Mouse (Mus musculus): ENCODE results near the gene Prrg4. TPM values are rescaled to one million over a fixed set of nuclear protein-coding genes. Genes with fewer than 3 reads are reported as not detected.

Prrg4 gene
- total and polyA plus RNA-seq, 3 experiments = 13.9 to 24.4 (median 21.0) TPM

GRCm38 (mm10) chr2:104854836-104855235 is 5.2 kb upstream of the Prrg4 start:
- no peak for TF ChIP-seq UBTF (IDR thresholded peaks at IDR 0.05; ENCODE audit: low read depth, low read length)
- no peak for TF ChIP-seq IRF4 (IDR thresholded peaks at IDR 0.05; ENCODE audit: low read depth, low read length)
- no peak for TF ChIP-seq NRF1 (IDR thresholded peaks at IDR 0.05; ENCODE audit: low read depth, low read length)
- TF ChIP-seq ZNF384 (IDR thresholded peaks at IDR 0.05; ENCODE audit: low read depth, low read length) = peak; percentile 20; the same call in 1 of the 2 replicates
- no peaks in the 10 kb centered on the region for H3K36me3 ChIP-seq (replicated peaks in 1 of 2; ENCODE audit: control insufficient read depth in 1 of 2, insufficient read depth in 1 of 2, low read length in 1 of 2)
- no peak overlapping the region for H3K4me3 ChIP-seq (replicated peaks in 1 of 3; ENCODE audit: low read depth in 2 of 3, low read length in 2 of 3, poor library complexity in 1 of 3)
- in situ Hi-C loops (cut with MboI; ENCODE audit: low pct_ligation_motif_present, low pct_unique_long_range_greater_than_20kb, low sequenced_read_pairs) = no loop called here
- H3K4me1 ChIP-seq (ENCODE audit: control insufficient read depth in 1 of 2, insufficient read depth in 2 of 2) = peaks cover 3 to 6% of the 10 kb centered on the region in 2 experiments; a peak in 3 of 4 replicates
- no peaks in the 10 kb centered on the region for H3K9me3 ChIP-seq (replicated peaks; ENCODE audit: low read length)
- no peaks in the 10 kb centered on the region for H3K79me2 ChIP-seq (replicated peaks; ENCODE audit: control insufficient read depth, extremely low read depth, insufficient read depth, poor library complexity, severe bottlenecking)
- no peak overlapping the region for H3K9ac ChIP-seq (ENCODE audit: insufficient read depth, low read depth)
- H3K4me2 ChIP-seq (ENCODE audit: insufficient read depth, low read depth, poor library complexity, severe bottlenecking) = no peak overlapping the region
- dilution Hi-C loops (cut with MboI; ENCODE audit: extremely low pct_ligation_motif_present, extremely low pct_unique_long_range_greater_than_20kb, low sequenced_read_pairs) = no loop called here
- no peak for DNase-seq (ENCODE audit: extremely low read depth)
- H3K27ac ChIP-seq (ENCODE audit: insufficient read depth, low read depth) = no peak overlapping the region
- H3K27me3 ChIP-seq (replicated peaks) = peaks cover 3% of the 10 kb centered on the region

DNA sequence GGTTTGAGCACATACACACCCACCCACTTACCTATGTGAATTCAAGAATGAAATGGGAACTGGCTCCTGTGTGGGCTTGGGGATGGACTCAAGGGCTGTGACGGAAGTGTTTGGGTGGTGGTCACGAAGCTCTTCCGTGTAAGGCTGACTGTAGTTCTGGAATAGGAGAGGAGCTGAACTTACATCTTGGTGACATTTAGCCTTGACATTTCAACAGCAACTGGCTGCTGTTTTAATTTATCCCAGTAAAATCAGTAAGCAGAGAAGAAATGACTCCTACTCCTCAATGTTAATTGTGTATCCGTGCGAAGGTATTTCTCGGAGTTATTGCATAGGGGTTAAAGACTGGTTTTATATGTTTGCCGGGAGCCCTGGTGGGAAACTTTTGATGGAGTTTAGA is 2.9 kb upstream of the Prrg4 start:
- in situ Hi-C loops (cut with MboI; ENCODE audit: low pct_ligation_motif_present, low pct_unique_long_range_greater_than_20kb, low sequenced_read_pairs) (no loop called here), dilution Hi-C loops (cut with MboI; ENCODE audit: extremely low pct_ligation_motif_present, extremely low pct_unique_long_range_greater_than_20kb, low sequenced_read_pairs) (no loop called here)
- Histone ChIP-seq H3K9ac (ENCODE audit: insufficient read depth, low read depth) (no peak overlapping the region), H3K4me1 (ENCODE audit: control insufficient read depth in 1 of 2, insufficient read depth in 2 of 2) (peaks cover 2 to 4% of the 10 kb centered on the region in 2 experiments; a peak in 2 of 4 replicates), H3K36me3 (replicated peaks in 1 of 2; ENCODE audit: control insufficient read depth in 1 of 2, insufficient read depth in 1 of 2, low read length in 1 of 2) (no peaks in the 10 kb centered on the region), H3K79me2 (replicated peaks; ENCODE audit: control insufficient read depth, extremely low read depth, insufficient read depth, poor library complexity, severe bottlenecking) (no peaks in the 10 kb centered on the region), H3K27me3 (replicated peaks) (peaks cover 3% of the 10 kb centered on the region), H3K9me3 (replicated peaks; ENCODE audit: low read length) (no peaks in the 10 kb centered on the region), H3K27ac (ENCODE audit: insufficient read depth, low read depth) (no peak overlapping the region), H3K4me3 (replicated peaks in 1 of 3; ENCODE audit: low read depth in 2 of 3, low read length in 2 of 3, poor library complexity in 1 of 3) (no peak overlapping the region), H3K4me2 (ENCODE audit: insufficient read depth, low read depth, poor library complexity, severe bottlenecking) (no peak overlapping the region)
- TF ChIP-seq ZNF384 (IDR thresholded peaks at IDR 0.05; ENCODE audit: low read depth, low read length) (no peak), ZKSCAN1 (IDR thresholded peaks at IDR 0.05; ENCODE audit: borderline replicate concordance, low read depth, low read length) (no peak), GABPA (IDR thresholded peaks at IDR 0.05; ENCODE audit: insufficient replicate concordance, low read depth, low read length) (no peak), IRF4 (IDR thresholded peaks at IDR 0.05; ENCODE audit: low read depth, low read length) (no peak), POLR2A (IDR thresholded peaks at IDR 0.05; ENCODE audit: low read depth, low read length) (no peak), PAX5 (IDR thresholded peaks at IDR 0.05; ENCODE audit: low read length) (no peak), JUN (IDR thresholded peaks at IDR 0.05; ENCODE audit: insufficient read depth, low read depth, low read length) (no peak), HCFC1 (IDR thresholded peaks at IDR 0.05; ENCODE audit: low read depth, low read length) (no peak)
- DNase-seq (ENCODE audit: extremely low read depth) = no peak

DNA sequence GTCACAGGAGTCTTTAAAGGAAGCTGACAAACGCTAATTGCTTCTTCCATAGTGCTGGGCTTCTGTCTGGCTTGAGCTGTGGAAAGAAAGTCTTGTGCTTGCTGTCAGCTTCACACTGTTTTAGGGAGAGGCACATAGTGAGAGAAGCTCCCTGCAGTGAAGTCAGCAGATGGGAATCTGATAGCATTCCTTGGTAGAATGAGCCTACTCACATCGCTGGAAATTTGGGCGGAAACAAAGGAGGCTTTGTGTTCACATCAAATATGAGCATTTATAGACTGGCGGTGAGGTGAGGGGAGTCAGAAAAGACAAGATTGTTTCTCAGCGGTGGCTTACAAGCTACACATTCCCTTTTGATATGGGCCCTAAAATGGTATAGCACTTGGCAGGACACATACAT is 2.0 kb upstream of the Prrg4 start:
- peaks cover 3% of the 10 kb centered on the region for H3K27me3 ChIP-seq (replicated peaks)

More for the DNA sequence above, 2.0 kb upstream of the Prrg4 start:
- dilution Hi-C loops (cut with MboI; ENCODE audit: extremely low pct_ligation_motif_present, extremely low pct_unique_long_range_greater_than_20kb, low sequenced_read_pairs) (no loop called here), in situ Hi-C loops (cut with MboI; ENCODE audit: low pct_ligation_motif_present, low pct_unique_long_range_greater_than_20kb, low sequenced_read_pairs) (no loop called here)
- peaks cover 0 to 4% of the 10 kb centered on the region in 2 experiments for H3K36me3 ChIP-seq (replicated peaks in 1 of 2; ENCODE audit: control insufficient read depth in 1 of 2, insufficient read depth in 1 of 2, low read length in 1 of 2)
- TF ChIP-seq HCFC1 (IDR thresholded peaks at IDR 0.05; ENCODE audit: low read depth, low read length) (no peak), POLR2A (IDR thresholded peaks at IDR 0.05; ENCODE audit: low read depth, low read length) (no peak), ZKSCAN1 (IDR thresholded peaks at IDR 0.05; ENCODE audit: borderline replicate concordance, low read depth, low read length) (no peak), E2F4 (IDR thresholded peaks at IDR 0.05; ENCODE audit: insufficient replicate concordance, low read depth, low read length) (no peak), GABPA (IDR thresholded peaks at IDR 0.05; ENCODE audit: insufficient replicate concordance, low read depth, low read length) (no peak), TCF12 (IDR thresholded peaks at IDR 0.05; ENCODE audit: low read depth, low read length) (no peak), POLR2AphosphoS2 (IDR thresholded peaks at IDR 0.05; ENCODE audit: low read depth, low read length) (no peak), MYC (IDR thresholded peaks at IDR 0.05; ENCODE audit: low read depth, low read length) (no peak), RCOR1 (conservative IDR thresholded peaks at IDR 0.05; ENCODE audit: low read depth, low read length) (no peak), CTCF (conservative IDR thresholded peaks at IDR 0.05 in 1 of 2, IDR thresholded peaks at IDR 0.05 in 1 of 2; ENCODE audit: low read depth in 2 of 2, low read length in 2 of 2) (no peak), ELF1 (IDR thresholded peaks at IDR 0.05; ENCODE audit: low read depth, low read length) (no peak), CHD1 (IDR thresholded peaks at IDR 0.05; ENCODE audit: low read depth, low read length) (no peak), ZNF384 (IDR thresholded peaks at IDR 0.05; ENCODE audit: low read depth, low read length) (no peak), TBP (conservative IDR thresholded peaks at IDR 0.05; ENCODE audit: low read depth, low read length) (no peak)
- no peak overlapping the region for H3K27ac ChIP-seq (ENCODE audit: insufficient read depth, low read depth)
- H3K9me3 ChIP-seq (replicated peaks; ENCODE audit: low read length) = no peaks in the 10 kb centered on the region
- no peak overlapping the region for H3K4me2 ChIP-seq (ENCODE audit: insufficient read depth, low read depth, poor library complexity, severe bottlenecking)
- no peak overlapping the region for H3K9ac ChIP-seq (ENCODE audit: insufficient read depth, low read depth)
- no peaks in the 10 kb centered on the region for H3K79me2 ChIP-seq (replicated peaks; ENCODE audit: control insufficient read depth, extremely low read depth, insufficient read depth, poor library complexity, severe bottlenecking)
- H3K4me1 ChIP-seq (ENCODE audit: control insufficient read depth in 1 of 2, insufficient read depth in 2 of 2) = peaks cover 9 to 10% of the 10 kb centered on the region in 2 experiments
- no peak overlapping the region for H3K4me3 ChIP-seq (replicated peaks in 1 of 3; ENCODE audit: low read depth in 2 of 3, low read length in 2 of 3, poor library complexity in 1 of 3)
- no peak for DNase-seq (ENCODE audit: extremely low read depth)

All from CH12.LX (cell line).